Mouse (Mus musculus): ENCODE measurements around the gene Smco4. TPM values are rescaled to one million over a fixed set of nuclear protein-coding genes. Genes with fewer than 3 reads are reported as not detected.
"Not testable (repeated sequence)": the region's sequence is repeated elsewhere in the genome, so short reads cannot be mapped to it uniquely, and the experiment has no call there.

Gene Smco4
- polyA plus RNA-seq, 1 experiment: 14.5 TPM

DNA sequence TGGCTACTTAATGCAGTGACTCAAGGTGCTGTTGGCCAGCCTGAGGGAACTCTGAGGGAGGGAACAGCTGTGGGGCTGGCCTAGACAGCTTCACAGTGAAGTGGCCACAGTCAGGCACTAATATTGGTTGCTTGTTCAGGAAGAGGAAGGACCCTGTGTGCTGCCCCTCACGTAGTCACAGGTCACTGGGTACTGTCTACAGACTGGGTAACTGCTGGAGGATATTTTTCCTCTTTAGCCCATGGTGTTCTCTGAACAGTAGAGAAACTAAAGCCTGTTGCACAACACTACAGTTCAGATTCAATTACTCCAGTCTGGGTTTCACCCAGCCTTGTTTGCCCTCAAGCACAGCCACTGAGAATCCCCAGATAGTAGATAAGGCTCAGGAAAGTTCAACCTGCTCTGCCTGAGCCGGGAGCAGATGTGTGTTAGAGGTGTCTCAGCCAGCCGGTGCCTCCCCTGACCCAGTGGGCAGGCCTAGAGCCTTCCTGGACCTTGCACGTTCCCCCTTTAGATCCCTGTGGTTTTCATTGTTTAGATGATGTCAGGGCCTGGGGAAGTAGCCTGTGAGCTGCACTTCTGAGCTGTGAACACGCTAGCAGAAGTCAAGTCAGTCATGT is 48.6 kb downstream of the Smco4 start:
- H3K4me3 ChIP-seq (ENCODE audit: insufficient read depth, low read depth, low read length): no peak overlapping the region
- H3K27ac ChIP-seq (replicated peaks; ENCODE audit: low read depth, low read length): no peak overlapping the region
- peaks cover 20% of the 10 kb centered on the region for H3K4me1 ChIP-seq (ENCODE audit: control insufficient read depth, insufficient read depth, insufficient read length, low read length)

DNA sequence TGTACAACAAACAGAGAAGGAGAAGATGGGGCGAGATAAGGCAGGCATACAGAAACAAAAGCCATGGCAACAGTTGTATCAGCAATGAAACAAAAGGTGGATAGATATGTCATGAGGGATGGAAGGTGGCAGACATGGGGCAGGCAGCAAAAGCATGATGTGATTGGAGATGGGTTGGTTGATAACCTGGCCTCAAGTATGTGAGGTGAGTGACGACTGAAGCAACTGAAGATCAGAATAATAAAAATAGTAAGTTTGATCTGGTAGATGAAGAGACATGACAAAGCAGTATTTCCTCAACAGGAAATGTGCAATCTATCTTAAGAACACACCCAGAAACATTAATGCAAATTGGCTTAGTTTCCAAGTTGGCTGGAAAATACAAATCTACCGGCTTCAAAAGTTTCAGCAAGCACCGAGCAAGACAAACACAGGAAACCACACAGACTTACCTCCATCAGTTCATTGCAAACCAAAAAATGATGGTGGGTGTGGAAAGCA is 57.3 kb downstream of the Smco4 start:
- Histone ChIP-seq H3K4me1 (ENCODE audit: control insufficient read depth, insufficient read depth, insufficient read length, low read length) (no peaks in the 10 kb centered on the region), H3K4me3 (ENCODE audit: insufficient read depth, low read depth, low read length) (no peak overlapping the region), H3K27ac (replicated peaks; ENCODE audit: low read depth, low read length) (no peak overlapping the region)

DNA sequence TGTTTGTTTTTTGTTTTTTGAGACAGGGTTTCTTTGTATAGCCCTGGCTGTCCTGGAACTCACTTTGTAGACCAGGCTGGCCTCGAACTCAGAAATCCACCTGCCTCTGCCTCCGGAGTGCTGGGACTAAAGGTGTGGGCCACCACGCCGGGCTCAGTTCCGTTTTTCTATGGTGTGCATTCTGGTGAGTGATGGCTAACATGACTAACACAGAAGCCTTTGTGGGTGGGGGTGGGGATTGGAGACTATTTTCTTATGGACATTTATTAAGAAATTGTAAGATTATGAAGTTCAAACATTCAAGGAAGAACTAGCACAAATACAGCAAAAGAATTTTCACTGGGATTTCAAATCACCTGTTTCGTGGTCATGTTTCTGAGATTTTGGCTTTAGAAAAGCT is 57.8 kb downstream of the Smco4 start:
- not testable (repeated sequence) for H3K4me1 ChIP-seq (ENCODE audit: control insufficient read depth, insufficient read depth, insufficient read length, low read length); H3K27ac ChIP-seq (replicated peaks; ENCODE audit: low read depth, low read length); H3K4me3 ChIP-seq (ENCODE audit: insufficient read depth, low read depth, low read length)

DNA sequence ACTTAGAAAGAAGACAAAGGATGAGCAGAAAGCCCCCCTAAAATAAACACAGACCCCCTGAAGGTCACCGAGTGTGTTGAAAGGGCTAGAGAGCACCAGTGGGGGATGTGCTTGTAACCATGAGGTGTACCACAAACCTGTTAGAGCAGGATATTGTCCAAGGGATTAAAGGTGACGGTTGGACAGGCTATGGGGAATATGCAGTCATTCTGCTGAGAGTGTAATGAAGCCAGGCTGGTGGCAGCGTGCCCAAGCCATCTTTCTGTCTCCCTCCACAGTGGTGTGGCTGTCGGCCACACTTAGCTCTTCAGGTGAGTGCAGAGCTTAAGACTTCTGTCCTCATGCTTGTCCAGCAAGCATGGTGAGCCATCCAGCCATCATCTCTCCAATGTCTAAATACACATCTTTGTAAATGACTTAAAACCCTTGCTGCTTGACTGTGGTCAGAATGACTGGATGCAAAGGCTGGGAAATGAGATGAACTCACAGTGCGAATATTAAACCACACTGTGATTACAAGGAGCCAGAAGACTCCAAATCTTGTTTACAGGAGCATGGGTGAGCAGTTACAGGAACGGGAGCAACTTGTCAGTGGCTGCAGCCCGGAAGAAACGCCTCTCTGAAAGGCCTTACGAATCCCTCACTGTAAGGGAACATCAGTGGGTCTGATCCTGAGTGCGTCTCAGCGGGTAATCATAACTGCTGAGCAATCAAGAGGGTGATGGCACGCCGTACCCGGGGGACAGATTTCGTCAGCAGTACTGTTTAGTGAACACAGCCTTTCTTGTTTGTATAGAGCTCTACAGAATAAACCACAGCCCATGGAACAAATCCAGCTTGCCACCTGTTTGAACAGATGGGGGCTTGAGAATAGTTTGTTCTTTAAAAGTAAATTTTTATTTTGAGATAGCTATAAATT is 59.0 kb downstream of the Smco4 start:
- H3K27ac ChIP-seq (replicated peaks; ENCODE audit: low read depth, low read length): no peak overlapping the region
- H3K4me3 ChIP-seq (ENCODE audit: insufficient read depth, low read depth, low read length): no peak overlapping the region
- no peaks in the 10 kb centered on the region for H3K4me1 ChIP-seq (ENCODE audit: control insufficient read depth, insufficient read depth, insufficient read length, low read length)

DNA sequence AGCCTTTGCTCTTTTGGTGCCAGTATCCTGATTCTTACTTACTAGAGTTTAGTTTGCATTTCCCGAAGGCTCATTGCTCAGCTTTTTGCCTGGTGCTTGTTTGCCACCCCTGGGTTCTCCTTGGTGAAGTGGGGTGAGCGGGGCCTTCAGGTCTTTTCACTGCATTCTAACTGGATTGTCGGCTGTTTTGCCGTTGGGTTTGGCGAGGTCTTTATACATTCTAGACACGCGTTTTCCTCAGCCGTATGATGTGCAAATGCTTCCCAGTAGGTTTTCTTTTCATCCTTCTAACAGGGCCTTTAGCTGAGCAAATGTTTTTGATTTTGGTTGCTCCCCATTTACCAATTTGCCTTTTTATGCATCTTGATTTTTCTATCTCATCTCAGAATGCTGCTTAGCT is 60.1 kb downstream of the Smco4 start:
- Histone ChIP-seq H3K4me1 (ENCODE audit: control insufficient read depth, insufficient read depth, insufficient read length, low read length) (no peaks in the 10 kb centered on the region), H3K4me3 (ENCODE audit: insufficient read depth, low read depth, low read length) (no peak overlapping the region), H3K27ac (replicated peaks; ENCODE audit: low read depth, low read length) (no peak overlapping the region)

GRCm38 (mm10) chr9:15560451-15560850 is 67.2 kb downstream of the Smco4 start:
- Histone ChIP-seq H3K27ac (replicated peaks; ENCODE audit: low read depth, low read length) (no peak overlapping the region), H3K4me3 (ENCODE audit: insufficient read depth, low read depth, low read length) (no peak overlapping the region), H3K4me1 (ENCODE audit: control insufficient read depth, insufficient read depth, insufficient read length, low read length) (peaks cover 11% of the 10 kb centered on the region; the same call in 1 of the 2 replicates)

- H3K27ac ChIP-seq (replicated peaks; ENCODE audit: low read depth, low read length): no peak overlapping the region
- peaks cover 11% of the 10 kb centered on the region; the same call in 1 of the 2 replicates for H3K4me1 ChIP-seq (ENCODE audit: control insufficient read depth, insufficient read depth, insufficient read length, low read length)
- no peak overlapping the region for H3K4me3 ChIP-seq (ENCODE audit: insufficient read depth, low read depth, low read length)
These were observed 69.1 kb downstream of the Smco4 start for GRCm38 (mm10) chr9:15562353-15562752.

- Histone ChIP-seq H3K4me1 (ENCODE audit: control insufficient read depth, insufficient read depth, insufficient read length, low read length) (no peaks in the 10 kb centered on the region), H3K27ac (replicated peaks; ENCODE audit: low read depth, low read length) (no peak overlapping the region), H3K4me3 (ENCODE audit: insufficient read depth, low read depth, low read length) (no peak overlapping the region)
These were observed 81.7 kb downstream of the Smco4 start for GRCm38 (mm10) chr9:15574750-15575454.

GRCm38 (mm10) chr9:15578427-15578826 is 85.2 kb downstream of the Smco4 start:
- Histone ChIP-seq H3K4me3 (ENCODE audit: insufficient read depth, low read depth, low read length) (no peak overlapping the region), H3K27ac (replicated peaks; ENCODE audit: low read depth, low read length) (no peak overlapping the region), H3K4me1 (ENCODE audit: control insufficient read depth, insufficient read depth, insufficient read length, low read length) (no peaks in the 10 kb centered on the region)

DNA sequence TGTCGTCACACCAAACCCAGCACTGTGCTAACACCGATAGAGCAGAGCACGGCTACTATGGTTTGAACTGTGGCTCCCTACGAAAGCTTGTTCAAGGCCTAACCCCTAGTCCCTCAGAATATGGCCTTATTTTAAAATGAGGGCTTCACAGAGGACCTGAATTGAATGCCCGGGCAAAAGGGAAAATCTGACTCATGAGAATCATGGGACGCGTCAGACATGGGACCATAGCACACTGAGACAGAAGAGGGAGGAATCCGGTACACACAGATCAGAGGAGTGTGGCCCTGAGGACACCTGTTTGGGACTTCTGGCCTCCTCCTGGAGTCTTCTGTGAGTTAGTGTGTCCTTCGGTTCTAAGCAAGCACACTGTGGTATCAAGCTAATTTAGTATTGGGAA is 85.7 kb downstream of the Smco4 start:
- no peak overlapping the region for H3K27ac ChIP-seq (replicated peaks; ENCODE audit: low read depth, low read length)
- no peaks in the 10 kb centered on the region for H3K4me1 ChIP-seq (ENCODE audit: control insufficient read depth, insufficient read depth, insufficient read length, low read length)
- no peak overlapping the region for H3K4me3 ChIP-seq (ENCODE audit: insufficient read depth, low read depth, low read length)

DNA sequence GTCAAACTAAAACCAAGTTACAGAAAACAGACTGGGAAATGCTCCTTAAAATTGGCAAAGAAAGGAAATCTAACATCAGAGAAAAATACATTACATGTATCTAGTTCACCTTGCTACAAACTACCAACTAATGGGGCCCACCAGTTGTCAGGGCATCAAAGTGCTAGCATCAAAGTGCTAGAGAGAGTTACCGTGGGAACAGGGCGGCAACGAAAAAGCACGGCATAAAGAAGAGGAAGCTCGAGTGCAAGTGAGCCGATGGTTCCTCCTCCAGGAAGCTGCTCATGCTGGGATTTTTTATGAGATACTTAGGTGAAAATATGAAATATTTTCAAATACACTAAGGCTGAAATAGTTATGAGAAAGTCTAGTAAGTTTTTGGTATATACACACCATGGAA is 86.9 kb downstream of the Smco4 start:
- Histone ChIP-seq H3K4me3 (ENCODE audit: insufficient read depth, low read depth, low read length) (no peak overlapping the region), H3K4me1 (ENCODE audit: control insufficient read depth, insufficient read depth, insufficient read length, low read length) (no peaks in the 10 kb centered on the region), H3K27ac (replicated peaks; ENCODE audit: low read depth, low read length) (no peak overlapping the region)

GRCm38 (mm10) chr9:15582026-15582425 is 88.8 kb downstream of the Smco4 start:
- Histone ChIP-seq H3K27ac (replicated peaks; ENCODE audit: low read depth, low read length) (no peak overlapping the region), H3K4me3 (ENCODE audit: insufficient read depth, low read depth, low read length) (no peak overlapping the region), H3K4me1 (ENCODE audit: control insufficient read depth, insufficient read depth, insufficient read length, low read length) (no peaks in the 10 kb centered on the region)

GRCm38 (mm10) chr9:15584209-15584608 is 91.0 kb downstream of the Smco4 start:
- Histone ChIP-seq H3K4me3 (ENCODE audit: insufficient read depth, low read depth, low read length) (no peak overlapping the region), H3K4me1 (ENCODE audit: control insufficient read depth, insufficient read depth, insufficient read length, low read length) (no peaks in the 10 kb centered on the region), H3K27ac (replicated peaks; ENCODE audit: low read depth, low read length) (no peak overlapping the region)

- H3K4me1 ChIP-seq (ENCODE audit: control insufficient read depth, insufficient read depth, insufficient read length, low read length): no peaks in the 10 kb centered on the region
- no peak overlapping the region for H3K4me3 ChIP-seq (ENCODE audit: insufficient read depth, low read depth, low read length)
- no peak overlapping the region for H3K27ac ChIP-seq (replicated peaks; ENCODE audit: low read depth, low read length)
These were observed 92.7 kb downstream of the Smco4 start for GRCm38 (mm10) chr9:15585956-15586355.

- no peaks in the 10 kb centered on the region for H3K4me1 ChIP-seq (ENCODE audit: control insufficient read depth, insufficient read depth, insufficient read length, low read length)
- H3K27ac ChIP-seq (replicated peaks; ENCODE audit: low read depth, low read length): no peak overlapping the region
- H3K4me3 ChIP-seq (ENCODE audit: insufficient read depth, low read depth, low read length): no peak overlapping the region
These were observed 94.1 kb downstream of the Smco4 start for GRCm38 (mm10) chr9:15587157-15587854.
